Mouse (Mus musculus) brown adipose tissue, adult 24 weeks (tissue): ENCODE results near the gene Mrps10. TPM values are rescaled to one million over a fixed set of nuclear protein-coding genes. Genes with fewer than 3 reads are reported as not detected.
A peak's percentile ranks its signal among the peaks of the same experiment; 100 is the strongest.

Experiments used
- H3K27ac ChIP-seq: fragments of 200-500 bp; replicated peaks from 2 replicates; pipeline ENCODE4 v1.5.1; 2012; ENCODE audit warnings: low read depth, mild to moderate bottlenecking, low read length
- H3K4me1 ChIP-seq: fragments of 200-500 bp; 2 replicates; pipeline ENCODE4 v1.6.1; 2012; ENCODE audit warnings: low read length, mixed read lengths; ENCODE audit not compliant: control insufficient read depth, insufficient read depth, insufficient read length
- H3K4me3 ChIP-seq: fragments of 200-500 bp; 2 replicates; pipeline ENCODE4 v1.5.1; 2012; ENCODE audit warnings: low read depth, mild to moderate bottlenecking, low read length, moderate library complexity; ENCODE audit not compliant: insufficient read depth
- polyA plus RNA-seq: library from polyadenylated mRNA; stranded (reverse); fragments of >200 nt; gene quantifications from 2 replicates; pipeline ENCODE4 v1.2.4, GENCODE M21; 2012; ENCODE audit not compliant: missing spikeins, insufficient read depth, insufficient read length

Gene Mrps10
- polyA plus RNA-seq, 1 experiment: 85.6 TPM

DNA sequence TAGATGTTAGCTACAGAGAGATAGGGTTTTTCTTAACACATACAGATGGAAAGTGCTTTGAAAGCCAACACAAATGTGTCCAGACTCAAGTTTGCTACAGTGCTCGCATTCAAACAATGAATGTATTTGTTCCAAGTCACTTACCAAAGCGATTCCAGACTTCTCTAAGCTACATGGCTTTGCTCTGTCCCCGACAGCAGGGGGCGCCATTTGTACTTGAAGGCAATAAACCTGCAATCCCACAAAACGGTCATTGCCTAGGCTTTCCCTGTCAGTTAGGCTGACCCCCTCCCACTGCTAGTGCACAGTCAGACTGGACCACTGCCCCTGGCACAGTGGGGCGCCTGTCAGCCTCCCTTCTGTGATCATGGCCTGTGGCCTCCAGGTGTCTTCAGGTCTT is 8.7 kb upstream of the Mrps10 start:
- Histone ChIP-seq H3K4me3 (no peak overlapping the region), H3K27ac (no peak overlapping the region), H3K4me1 (no peaks in the 10 kb centered on the region)

DNA sequence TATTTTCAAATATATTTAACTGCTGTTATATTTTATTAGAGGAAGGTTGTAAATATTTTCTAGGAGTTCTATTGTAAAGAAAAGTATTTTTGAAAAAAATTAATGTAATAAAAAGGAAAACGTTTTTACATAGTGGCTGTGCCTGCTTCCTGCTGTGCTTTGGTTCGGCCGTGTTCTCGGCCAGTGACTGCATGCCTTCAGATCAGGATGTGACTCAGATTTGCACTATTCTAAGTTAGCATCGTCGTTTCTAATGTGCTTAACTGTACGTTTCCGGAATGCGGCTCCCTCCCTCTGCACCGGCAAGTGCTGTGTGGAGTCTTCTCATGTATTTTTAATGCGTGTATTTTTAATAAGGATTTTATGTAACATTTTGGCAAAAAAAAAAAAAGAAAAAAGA is 7.3 kb upstream of the Mrps10 start:
- H3K27ac ChIP-seq: no peak overlapping the region
- H3K4me3 ChIP-seq: no peak overlapping the region
- H3K4me1 ChIP-seq: no peaks in the 10 kb centered on the region

DNA sequence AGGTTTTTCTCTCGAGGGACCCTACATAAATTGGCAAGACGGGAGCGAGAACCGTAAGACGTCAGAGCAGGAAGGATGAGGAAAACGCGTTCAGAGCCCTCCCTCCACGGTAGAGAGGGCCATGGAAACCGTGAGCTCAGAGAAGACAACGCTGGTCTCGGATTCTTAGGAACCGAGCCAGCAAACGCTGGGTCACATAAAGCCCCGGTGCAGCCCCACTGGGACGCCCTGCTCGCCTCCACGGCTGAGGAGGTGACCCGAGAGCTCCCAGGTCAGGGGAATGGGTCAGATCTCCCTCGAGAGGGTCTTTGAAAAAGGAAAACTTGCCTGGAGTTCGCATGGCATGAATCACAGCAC is 378 bp downstream of the Mrps10 start:
- Histone ChIP-seq H3K4me1 (no peaks in the 10 kb centered on the region), H3K27ac (0 out of 2 replicates have a peak overlapping the region, but pooled peaks have one; percentile 52), H3K4me3 (peak overlapping the region; percentile 93)

DNA sequence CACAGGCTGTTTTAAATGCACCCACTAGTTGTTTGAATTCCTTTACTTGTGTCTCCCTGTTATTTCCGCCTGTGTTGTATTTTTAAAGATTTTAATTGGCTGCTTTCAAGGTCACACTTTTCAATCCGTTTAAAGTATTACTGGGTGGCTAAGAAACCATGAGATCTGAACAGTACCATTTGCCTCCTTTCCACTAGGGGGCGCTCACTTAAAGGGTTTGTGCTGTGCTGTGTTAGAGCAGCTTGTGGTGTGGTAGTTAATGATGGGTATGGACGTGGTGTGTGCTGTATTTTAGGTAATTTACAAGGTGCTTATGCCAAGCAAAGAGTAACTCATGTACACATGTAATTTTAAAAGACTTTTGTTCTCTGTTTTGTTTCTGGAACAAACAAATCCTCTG is 2.8 kb downstream of the Mrps10 start:
- no peak overlapping the region for H3K27ac ChIP-seq
- no peaks in the 10 kb centered on the region for H3K4me1 ChIP-seq

DNA sequence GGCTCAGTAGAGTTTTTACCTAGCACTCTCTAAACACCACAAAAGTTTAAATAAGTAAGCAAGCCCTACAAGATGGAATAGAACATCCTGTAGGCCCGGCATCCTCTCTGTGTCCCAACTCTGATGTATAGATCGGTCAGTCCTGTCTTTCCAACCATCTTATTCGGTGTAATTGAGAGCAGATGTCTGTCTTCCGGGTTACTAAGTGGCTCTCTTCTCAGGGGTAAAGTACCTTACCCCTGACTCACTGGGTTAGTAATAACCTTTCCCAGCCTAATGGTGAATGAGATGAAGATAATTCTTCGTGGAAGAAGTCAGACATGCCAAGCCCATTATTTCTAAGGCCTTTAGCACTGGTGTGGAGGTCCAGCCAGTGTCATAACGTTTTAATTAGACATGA is 5.3 kb downstream of the Mrps10 start:
- H3K27ac ChIP-seq: no peak overlapping the region
- H3K4me1 ChIP-seq: no peaks in the 10 kb centered on the region
- no peak overlapping the region for H3K4me3 ChIP-seq

More for the DNA sequence above, 2.8 kb downstream of the Mrps10 start:
- H3K4me3 ChIP-seq: no peak overlapping the region

DNA sequence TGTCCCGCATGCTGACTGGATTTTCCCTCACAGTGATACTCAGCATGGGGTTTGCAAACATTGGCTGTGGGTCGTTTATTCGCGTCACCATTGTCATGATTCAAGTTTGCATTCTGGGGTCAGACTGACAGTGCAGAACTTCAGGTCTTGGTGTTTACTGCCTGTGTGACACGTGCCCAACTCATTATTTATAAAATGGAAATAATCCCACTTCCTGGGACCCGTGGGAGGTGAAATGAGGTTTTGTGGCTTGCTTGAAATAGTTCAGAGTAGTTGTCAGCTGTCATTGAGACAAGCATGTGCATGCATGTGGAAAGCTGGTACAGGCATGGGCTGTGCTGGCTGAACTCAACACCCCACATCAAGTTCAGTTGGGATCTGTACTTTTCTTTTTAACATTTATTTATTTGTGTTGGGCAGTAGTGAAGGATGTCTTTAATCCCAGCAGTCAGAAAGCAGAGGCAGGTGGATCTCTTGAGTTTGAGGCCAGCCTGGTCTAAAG is 8.1 kb downstream of the Mrps10 start:
- Histone ChIP-seq H3K27ac (no peak overlapping the region), H3K4me3 (no peak overlapping the region), H3K4me1 (no peaks in the 10 kb centered on the region)

DNA sequence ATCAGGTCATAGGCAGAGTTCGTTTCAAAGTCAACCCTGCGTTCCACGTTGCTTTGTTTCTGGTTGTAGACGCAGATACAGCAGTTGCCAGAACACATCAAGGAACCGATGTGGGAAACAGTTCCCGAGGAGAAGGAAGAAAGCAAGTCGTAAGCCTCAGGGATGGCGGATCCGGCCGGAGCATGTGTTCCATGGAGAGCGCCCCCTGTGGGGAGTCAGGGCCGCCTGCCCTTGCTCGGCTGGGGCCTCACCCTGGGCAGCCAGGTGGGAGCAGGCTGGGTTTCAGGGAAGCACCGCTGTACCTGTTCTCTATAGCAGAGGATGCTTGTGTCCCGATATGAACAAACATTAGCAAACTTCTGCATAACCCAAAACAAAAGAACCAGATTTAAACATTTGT is 9.4 kb downstream of the Mrps10 start:
- Histone ChIP-seq H3K4me1 (no peaks in the 10 kb centered on the region), H3K4me3 (no peak overlapping the region), H3K27ac (no peak overlapping the region)

DNA sequence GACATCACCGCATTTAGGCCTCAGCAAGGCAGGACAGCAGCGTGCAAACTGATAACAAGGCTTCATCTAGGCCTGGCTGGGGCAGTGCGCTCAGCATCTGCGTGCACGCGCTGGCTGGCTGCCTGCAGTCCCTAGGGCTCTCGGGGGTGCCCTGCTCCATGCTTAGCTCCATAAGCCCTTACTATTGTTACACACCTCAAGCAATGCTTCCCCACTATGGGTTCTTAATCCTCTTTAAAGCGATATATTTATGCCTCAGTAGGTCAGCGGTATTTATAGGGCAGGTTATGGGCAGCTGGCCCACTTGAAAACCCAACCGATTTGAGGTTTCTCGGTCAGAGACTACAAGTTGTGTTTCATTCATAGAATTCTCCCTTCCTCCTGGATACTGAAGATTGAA is 13.2 kb downstream of the Mrps10 start:
- H3K4me3 ChIP-seq: no peak overlapping the region
- no peak overlapping the region for H3K27ac ChIP-seq
- H3K4me1 ChIP-seq: no peaks in the 10 kb centered on the region

DNA sequence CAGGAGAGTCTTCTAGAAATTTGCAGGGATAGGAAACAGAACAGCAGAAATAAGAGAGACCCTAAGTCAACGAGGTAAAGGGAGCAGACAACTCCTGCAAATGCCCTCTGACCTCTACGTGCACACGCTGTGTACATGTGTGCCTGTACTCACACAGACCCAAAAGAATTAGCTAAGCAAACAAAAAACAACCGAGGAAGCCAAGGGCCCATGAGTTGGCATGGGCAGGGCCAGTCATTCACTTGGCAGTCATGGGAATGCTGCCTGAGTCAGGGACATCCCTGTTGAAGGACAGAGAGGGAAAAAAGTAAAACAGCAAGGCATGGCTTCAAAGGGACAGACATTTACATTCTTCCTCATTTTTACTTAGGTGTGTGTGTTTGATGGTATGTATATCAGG is 14.6 kb downstream of the Mrps10 start:
- Histone ChIP-seq H3K27ac (no peak overlapping the region), H3K4me3 (no peak overlapping the region), H3K4me1 (no peaks in the 10 kb centered on the region)

DNA sequence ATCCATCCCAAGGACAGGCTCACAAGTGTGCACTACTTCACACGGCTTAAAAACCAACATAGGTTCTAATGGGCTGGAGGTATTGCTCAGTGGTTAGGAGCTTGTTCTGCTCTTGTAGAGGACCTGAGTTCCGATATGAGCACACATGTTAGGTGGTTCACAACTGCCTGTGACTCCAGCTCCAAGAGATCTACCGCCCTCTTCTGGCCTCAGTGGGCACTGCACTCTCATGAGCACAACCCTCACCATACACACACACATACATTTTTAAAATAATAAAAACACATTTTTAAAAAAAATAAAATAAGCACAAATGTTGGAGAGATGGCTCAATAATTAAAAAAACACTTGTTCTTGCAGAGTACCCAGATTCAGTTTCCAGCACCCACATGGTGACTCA is 15.4 kb downstream of the Mrps10 start:
- H3K4me1 ChIP-seq: no peaks in the 10 kb centered on the region
- no peak overlapping the region for H3K4me3 ChIP-seq
- no peak overlapping the region for H3K27ac ChIP-seq

DNA sequence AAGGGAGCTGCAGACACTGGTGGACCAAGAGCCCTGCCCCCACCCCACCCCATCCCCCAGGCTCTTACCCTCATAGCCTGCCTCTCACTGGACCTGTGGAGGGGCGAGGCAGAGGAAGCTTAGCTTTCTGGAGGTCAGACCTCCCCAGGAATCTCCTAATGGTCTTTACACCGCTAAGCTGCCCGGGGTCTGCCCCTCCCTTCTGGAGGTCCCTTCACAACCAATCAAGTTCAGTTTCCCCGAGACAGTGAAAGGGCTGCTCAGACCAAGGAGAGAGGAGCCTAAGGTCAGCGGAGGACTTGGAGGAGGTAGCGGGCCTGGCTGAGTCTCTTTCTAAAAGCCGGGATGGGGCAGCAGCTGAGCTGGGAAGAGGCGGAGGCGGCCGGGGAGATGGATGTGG is 16.5 kb downstream of the Mrps10 start, which contains the start of gene Guca1b:
Gene Guca1b, plus strand, starts transcription at position 249 of the 400 bp plus-strand sequence.
- H3K4me3 ChIP-seq: no peak within 1 kb of the TSS
- no peaks in the 10 kb centered on the region for H3K4me1 ChIP-seq
- H3K27ac ChIP-seq: no peak within 1 kb of the TSS

DNA sequence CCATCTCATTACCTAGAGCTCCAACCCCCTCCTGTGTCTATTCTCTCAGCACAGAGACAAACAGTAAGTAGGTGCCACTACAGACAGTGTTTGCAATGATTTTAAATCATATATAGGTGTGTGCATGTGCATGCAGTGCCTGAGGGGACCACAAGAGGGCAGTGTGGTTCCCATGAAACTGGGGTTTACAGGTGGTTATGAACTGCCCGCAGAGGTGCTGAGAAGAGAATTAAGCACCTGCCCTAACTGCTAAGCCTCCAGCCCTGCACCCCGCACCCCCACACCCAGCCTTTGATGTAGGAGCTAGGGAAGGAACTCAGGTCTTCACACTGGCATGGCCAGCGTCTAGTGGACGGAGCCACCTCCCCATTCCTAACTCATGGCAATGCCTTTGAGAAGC is 18.0 kb downstream of the Mrps10 start:
- H3K27ac ChIP-seq: no peak overlapping the region

DNA sequence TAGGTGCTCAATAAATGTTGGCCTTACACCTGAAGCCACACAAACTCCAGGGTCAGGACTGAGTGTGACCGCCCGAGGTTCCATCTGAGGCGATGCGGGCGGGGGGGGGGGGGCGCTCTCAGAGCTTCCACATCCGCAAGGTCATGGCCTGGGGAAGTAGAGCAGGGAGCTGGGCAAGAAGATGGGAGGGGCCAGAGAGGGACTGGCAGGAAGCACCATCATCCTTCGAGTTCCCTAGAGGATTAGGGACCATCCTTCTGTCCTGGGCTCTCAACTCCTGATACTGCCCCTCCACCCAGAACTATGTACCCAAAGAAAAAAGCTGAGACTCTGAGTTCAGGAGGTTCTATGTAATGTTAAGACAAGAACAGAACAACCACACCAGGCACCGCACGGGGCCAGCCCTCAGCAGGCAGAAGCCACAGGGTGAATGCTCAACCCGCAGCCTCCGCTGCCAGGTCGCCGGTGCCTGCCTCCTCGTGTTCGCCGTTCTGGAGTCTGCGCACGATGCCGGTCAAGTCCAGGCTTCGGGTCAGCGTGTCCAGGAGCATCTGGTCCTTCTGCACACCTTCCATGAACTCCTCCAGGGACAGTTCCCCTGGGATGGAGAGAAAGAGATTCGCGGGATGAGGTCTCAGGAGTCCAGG is 25.7 kb downstream of the Mrps10 start:
- peak overlapping the region; percentile 60 for H3K4me3 ChIP-seq
- peaks cover 2% of the 10 kb centered on the region; the same call in 1 of the 2 replicates for H3K4me1 ChIP-seq
- no peak overlapping the region for H3K27ac ChIP-seq

More for the DNA sequence above, 18.0 kb downstream of the Mrps10 start:
- Histone ChIP-seq H3K4me1 (no peaks in the 10 kb centered on the region), H3K4me3 (no peak overlapping the region)

DNA sequence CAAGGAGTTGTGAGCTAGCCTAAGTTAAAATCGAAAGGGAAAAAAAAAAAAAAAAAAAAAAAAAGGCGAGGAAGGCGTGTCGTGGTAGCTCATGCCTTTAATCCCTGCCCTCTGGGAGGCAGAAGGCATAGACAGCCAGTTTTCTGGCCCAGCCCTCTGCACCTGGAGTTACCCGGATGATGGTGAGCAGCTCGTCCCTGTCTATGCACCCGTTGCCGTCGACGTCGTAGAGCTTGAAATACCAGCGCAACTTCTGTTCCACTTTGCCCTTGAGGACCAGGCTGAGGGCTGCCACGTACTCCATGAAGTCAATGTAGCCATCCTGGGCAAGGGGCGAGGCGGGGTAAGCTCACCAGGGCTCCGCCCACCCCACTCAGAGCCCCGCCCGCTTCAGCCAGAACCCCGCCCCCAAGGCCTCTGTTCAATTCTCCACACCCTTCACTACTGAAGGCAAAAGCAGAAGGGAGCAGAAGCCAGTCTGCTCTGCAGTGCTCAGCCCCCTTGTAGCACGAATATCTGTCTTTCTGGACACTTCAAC is 26.8 kb downstream of the Mrps10 start:
- Histone ChIP-seq H3K4me1 (peaks cover 2% of the 10 kb centered on the region; the same call in 1 of the 2 replicates), H3K27ac (no peak overlapping the region), H3K4me3 (peak overlapping the region; percentile 60)

DNA sequence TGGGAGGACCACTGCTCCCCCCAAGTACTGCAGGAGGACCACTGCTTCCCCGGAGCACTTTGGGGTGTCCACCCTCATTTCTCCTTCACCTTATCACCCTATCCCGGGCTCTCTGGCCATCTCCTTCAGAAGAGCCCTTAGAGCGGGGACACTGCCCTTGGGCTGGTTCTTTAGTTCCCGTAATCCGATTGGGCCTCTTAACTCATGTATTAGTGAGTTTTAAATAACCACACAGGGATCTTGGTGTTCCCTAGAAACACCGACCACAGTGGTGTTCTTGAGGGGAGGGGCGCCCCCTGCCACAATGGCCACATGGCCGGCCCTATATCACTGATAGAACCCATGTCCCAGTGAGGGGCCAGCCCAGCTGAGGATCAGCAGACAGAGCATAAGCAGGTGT is 30.4 kb downstream of the Mrps10 start:
- H3K4me3 ChIP-seq: no peak overlapping the region
- H3K27ac ChIP-seq: no peak overlapping the region
- H3K4me1 ChIP-seq: peaks cover 2% of the 10 kb centered on the region; the same call in 1 of the 2 replicates

DNA sequence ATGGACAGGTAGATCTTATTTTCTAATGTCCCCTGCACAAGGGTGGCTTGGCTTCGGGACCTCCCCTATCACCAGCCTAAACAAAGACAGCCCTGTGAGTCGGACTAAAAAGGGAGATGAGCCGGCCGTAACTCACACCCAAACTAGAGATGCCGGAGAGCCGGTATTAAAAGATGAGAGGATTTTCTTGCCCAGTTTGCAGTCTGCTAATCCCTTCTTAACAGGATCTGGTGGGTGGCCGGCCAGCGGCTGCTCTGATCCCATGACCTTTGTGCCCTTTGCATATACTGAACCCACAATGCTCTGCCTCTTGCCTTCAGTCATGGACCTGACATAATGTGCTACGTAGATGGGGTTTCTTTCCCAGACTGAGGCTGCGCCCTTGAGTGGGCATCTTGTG is 31.8 kb downstream of the Mrps10 start, which contains the start of gene Guca1a:
Gene Guca1a, minus strand, starts transcription at position 134 of the 400 bp plus-strand sequence.
- Histone ChIP-seq H3K27ac (no peak within 1 kb of the TSS), H3K4me3 (no peak within 1 kb of the TSS), H3K4me1 (no peaks in the 10 kb centered on the region)
